Mouse (Mus musculus) frontal cortex, postnatal 14 days (tissue): ENCODE data around the gene Adap2.
"Not testable (repeated sequence)": the region's sequence is repeated elsewhere in the genome, so short reads cannot be mapped to it uniquely, and the experiment has no call there.

ENCODE experiments used
- DNase-seq, 2 experiments: peaks; one replicate each; pipeline ENCODE4 v3.0.0; 2022; ENCODE audit warnings: low spot score in 2 of 2

The Adap2 gene

DNA sequence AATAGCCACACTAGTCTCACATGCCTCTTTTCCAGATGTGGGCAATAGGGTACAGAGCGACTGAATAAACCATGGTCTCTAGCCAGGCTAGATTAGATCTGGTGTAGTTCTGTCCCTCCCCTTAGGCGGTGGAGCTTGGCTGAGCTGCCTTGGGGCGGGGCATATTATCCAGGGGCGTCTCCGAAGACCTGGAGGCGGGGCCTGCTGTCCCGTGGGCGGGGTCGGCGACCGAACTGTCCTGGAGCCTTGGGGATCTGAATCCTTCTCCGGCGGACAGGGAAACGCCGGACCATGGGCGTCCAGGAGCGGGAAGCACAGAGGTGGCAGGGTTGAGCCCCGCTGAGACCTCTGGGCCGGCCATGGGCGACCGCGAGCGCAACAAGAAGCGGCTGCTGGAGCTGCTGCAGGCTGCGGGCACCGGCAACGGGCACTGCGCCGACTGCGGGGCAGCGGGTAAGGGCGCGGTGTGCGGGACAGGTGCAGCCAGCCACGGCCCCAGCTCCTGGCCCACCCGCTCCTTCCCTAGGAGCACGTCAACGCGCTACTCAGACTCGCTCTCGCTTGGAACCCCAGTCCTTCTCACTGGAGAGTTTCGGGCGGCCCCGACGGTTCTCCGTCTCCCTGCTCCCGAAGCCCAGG lies at the start of gene Adap2:
TSS of gene Adap2 (plus strand) at position 249 of the 639 bp plus-strand sequence.
- DNase-seq = peak; percentile 60 to 67

GRCm38 (mm10) chr11:80104407-80104806 lies 49.5 kb upstream of the Adap2 start:
- DNase-seq = no peak

- no peak for DNase-seq
These were observed 37.5 kb upstream of the Adap2 start for GRCm38 (mm10) chr11:80116411-80116810.

DNA sequence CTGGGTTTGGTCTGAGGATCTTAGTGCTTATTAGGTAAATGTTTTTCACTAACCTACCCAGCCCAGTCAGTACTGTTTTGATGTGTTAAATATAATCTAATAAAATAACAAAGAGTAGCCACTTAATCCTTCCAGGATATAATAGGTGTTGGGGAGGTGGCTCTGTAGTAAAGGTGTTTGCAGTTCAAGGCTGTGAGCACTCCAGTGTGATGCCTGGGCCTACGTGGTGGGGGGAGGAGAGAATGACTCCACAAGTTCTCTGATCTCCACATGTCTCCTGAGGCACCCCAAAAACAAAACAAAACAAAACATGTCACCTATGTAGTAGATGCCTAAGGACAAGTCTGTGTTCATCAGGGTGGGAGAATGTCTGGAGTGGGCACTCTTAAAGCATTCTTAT lies 21.9 kb upstream of the Adap2 start:
- DNase-seq = no peak

- no peak for DNase-seq
These were observed 19.2 kb upstream of the Adap2 start for GRCm38 (mm10) chr11:80134744-80135143.

DNA sequence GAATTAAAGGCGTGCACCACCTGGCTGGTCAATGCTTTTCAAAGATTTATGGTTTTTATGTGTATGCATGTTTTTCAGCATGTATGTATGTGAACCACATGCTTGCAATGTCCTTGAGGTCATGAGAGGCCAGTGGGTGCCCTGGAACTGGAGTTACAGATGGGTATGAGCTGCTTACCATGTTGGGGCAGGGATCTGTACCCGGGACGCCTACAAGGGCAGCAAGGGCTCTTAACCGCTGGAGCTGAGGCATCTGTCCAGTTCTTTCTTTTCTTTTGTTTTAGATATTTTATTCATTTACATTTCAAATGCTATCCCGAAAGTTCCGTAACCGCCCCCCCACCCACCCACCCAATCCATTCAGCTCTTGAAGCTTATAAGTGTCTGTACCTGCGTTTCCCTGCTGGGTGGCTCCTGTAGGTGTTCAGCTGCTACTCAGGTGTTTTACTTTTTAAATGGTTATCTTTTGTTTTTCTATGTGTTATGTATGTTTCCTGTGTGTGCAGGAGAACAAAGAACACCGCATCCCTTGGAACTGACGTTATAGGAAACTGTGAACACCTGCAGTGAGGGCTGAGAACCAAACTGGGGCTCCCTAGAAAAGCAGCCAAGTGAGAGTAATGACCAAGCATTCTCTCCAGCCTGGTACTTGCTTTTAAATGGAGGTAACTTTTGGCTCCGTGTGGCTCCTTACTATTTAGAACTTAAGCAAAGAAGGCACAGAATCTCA lies 17.8 kb upstream of the Adap2 start:
- no peak for DNase-seq

DNA sequence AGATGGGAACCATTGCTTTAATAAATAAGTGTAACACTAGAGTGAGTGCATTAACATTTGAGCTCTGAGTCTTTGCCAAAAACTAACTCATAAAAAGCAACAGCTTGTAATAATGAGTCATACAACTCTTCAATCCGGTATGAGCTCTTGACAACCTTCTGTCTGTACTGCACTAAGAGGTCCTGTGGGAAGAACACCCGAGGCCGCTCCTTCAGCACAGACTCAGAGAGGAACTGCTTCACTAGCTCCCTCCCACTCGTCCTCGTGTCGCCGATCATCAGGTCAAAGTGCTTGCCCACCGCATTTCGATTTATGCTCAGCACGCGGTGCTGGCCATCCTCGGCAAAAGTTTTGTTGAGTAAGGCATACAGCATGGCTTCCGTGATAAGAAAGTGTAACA lies 17.1 kb upstream of the Adap2 start:
- DNase-seq = no peak

DNA sequence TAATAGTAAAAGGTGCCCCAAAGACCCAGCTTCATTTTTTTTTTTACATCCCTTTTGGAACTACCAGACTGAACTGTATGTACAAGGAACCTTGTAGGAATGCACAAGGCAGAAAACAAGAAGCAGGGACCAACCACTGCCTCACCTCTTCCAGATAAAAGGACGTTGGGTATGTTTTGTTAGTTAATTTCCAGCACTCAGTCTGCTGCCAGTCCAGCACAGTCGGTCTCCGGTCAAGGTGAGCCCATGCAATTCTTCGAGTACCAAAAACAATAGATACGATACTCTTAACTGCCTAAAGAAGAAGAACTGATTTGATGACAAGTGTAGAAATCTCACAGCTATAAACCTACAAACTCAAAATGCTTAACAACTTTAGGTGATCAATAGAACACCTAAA lies 16.1 kb upstream of the Adap2 start:
- no peak for DNase-seq

DNA sequence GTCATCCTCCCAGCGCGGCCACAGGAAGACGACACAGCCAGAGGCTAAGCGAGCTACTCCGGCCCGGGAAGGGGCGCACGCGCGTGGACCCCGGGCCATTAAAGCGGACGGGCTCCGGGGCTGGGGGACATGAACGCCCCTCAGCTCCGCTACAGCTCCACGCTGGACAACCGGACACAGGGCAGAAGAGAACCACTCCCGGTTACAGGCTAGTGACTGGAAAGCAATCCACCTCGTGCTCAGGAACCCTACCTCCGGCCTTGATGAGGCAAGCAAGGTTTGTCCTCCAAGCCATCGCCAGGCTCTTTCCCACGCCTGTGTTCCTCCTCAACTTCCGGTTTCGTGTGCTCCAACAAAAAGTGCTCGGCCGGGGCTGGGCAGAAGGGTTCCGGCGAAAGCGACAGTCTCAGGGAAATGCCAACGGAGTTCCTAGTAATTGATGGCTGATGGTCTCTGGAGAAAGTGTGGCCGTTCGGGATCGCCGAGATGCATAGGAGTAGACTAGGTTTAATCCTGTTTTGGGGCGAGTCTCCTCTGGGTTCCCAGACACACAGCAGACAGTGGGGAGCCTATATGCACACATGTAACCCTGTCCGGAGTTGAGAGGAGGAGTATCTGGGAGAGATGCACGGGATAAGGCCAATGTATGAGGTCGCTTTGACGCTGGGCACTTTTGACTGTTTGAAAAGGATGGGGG lies 11.9 kb upstream of the Adap2 start, which contains the start of gene Tefm:
TSS of gene Tefm (minus strand) at position 351 of the 697 bp plus-strand sequence.
- peak; percentile 73 to 78 for DNase-seq

GRCm38 (mm10) chr11:80142872-80143271 lies 11.0 kb upstream of the Adap2 start:
- no peak for DNase-seq

DNA sequence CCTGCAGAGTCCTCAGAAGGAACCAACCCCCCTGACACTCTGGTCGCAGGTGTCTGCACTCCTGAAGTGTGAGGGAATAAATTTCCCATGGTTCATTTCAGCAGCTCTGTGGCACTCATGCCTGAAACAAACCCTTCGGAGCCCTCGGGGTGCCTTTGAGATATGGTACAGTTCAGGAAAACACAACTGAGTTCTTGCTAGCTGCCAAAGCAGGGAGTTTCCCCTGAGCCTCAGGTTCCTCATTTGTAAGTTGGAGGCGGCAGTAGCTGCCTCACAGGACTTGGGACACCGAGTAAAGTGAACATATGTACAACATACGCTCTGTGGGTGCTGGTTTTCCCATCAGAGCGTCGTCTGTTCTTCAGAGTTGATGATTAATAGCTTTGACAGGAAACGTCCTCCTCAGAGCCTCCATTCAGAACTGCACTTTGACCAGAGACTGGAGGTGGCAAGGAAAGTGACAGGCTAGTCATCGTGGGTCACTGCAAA lies 8.1 kb upstream of the Adap2 start:
- no peak for DNase-seq

- no peak for DNase-seq
These were observed 6.2 kb upstream of the Adap2 start for GRCm38 (mm10) chr11:80147748-80148147.

- no peak for DNase-seq
These were observed 5.6 kb upstream of the Adap2 start for GRCm38 (mm10) chr11:80148313-80148712.

- not testable (repeated sequence) for DNase-seq
These were observed 4.9 kb upstream of the Adap2 start for GRCm38 (mm10) chr11:80148974-80149373.

- DNase-seq = no peak
These were observed 4.4 kb upstream of the Adap2 start for GRCm38 (mm10) chr11:80149412-80150023.

DNA sequence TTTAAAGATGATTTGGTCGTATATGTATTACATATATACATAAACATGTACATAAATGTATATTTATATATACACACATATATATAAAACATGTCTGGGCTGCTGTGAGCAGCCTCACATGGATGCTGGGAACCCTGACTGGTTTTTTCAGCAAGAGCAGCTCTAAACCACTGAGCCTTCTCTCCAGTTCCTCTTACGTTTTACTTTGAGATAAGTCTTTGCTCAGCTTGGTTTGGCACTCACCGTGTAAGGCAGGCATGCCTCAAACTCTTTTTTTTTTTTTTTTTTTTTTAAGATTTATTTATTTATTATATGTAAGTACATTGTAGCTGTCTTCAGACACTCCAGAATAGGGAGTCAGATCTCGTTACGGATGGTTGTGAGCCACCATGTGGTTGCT lies 3.3 kb upstream of the Adap2 start:
- no peak for DNase-seq

- DNase-seq = no peak
These were observed 2.4 kb upstream of the Adap2 start for GRCm38 (mm10) chr11:80151541-80151940.

DNA sequence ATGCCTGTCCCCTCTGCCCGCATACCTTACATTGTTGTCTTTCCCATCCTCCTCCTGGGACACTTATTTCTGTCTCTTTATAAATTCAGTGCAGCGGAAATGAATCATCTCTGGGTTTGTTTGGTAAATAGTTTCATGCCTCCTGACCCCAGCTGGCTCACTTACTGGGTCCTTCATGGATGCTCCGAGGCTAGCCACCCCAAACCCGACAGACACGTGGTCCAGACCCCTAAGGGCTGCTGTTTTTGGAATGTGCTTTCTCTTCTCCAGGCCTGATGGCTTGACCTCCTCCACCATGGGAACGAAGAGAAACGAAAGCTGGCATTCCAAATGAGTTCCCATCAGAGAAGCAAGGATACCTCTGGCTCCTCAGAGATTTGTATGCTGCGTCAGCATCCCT lies 1.5 kb upstream of the Adap2 start:
- no peak for DNase-seq

DNA sequence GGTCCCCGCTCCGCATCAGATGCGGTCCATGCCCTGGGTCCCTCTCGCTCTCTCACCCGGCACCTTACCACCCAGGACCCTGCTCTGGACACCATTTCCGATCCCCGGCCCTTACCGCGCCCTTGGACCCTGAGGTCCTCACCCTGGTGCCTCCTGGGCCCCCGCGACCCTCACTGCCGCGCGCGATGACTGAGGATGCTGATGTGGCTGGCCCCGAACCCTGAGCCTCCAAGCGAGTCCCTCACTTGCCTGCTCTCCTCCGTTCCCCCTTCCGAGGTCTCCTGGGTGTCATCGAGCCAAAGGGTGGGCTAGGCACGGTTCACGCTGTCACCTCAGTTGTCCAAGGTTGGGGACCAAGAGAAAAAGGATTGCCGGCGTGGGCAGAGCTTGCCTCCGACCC lies 596 bp downstream of the Adap2 start:
- DNase-seq = no peak

DNA sequence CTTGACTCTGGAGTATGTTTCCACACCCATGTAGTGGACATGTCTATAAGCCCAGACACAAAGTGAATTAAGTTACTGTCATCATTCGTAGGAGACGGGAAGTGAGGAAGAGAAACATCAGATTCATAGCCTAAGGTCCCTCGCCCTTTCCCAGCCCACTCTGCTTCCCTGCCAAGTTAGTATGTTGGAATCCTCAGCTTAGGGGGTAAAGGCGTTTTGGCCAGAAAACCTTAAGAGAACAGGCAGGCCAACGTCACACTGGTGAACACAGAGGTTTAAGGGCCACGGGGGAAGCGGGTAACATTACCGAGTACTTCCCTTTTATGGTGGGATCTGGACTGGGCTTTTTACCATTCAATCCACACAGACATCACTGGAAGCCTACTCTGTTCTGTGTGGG lies 1.6 kb downstream of the Adap2 start:
- no peak for DNase-seq

GRCm38 (mm10) chr11:80155961-80156360 lies 2.1 kb downstream of the Adap2 start:
- no peak for DNase-seq

GRCm38 (mm10) chr11:80156841-80157240 lies 2.9 kb downstream of the Adap2 start:
- DNase-seq = no peak
